Mouse (Mus musculus) CH12.LX (cell line): ENCODE results near the gene Cldn13.

Experiments
- CTCF ChIP-seq, 2 experiments: IDR thresholded peaks in 1 of 2; conservative IDR thresholded peaks in 1 of 2; 2 replicates each; pipeline ENCODE4 v1.5.1; 2011 to 2012; ENCODE audit warnings: low read depth in 2 of 2, low read length in 2 of 2, improper control_type of control experiment in 1 of 2, inconsistent platforms in 1 of 2, mild to moderate bottlenecking in 1 of 2, moderate library complexity in 1 of 2
- EP300 ChIP-seq: IDR thresholded peaks from 2 replicates; pipeline ENCODE4 v1.6.1; 2011; ENCODE audit warnings: low read length, improper control_type of control experiment
- GABPA ChIP-seq: IDR thresholded peaks from 2 replicates; pipeline ENCODE4 v1.6.1; 2012; ENCODE audit warnings: low read depth, low read length, improper control_type of control experiment, inconsistent platforms; ENCODE audit not compliant: insufficient replicate concordance
- KAT2A ChIP-seq: IDR thresholded peaks from 2 replicates; pipeline ENCODE4 v1.6.1; 2012; ENCODE audit warnings: low read length, improper control_type of control experiment, inconsistent platforms; ENCODE audit not compliant: insufficient replicate concordance
- MAX ChIP-seq: IDR thresholded peaks from 2 replicates; pipeline ENCODE4 v1.6.1; 2011; ENCODE audit warnings: low read length, improper control_type of control experiment
- POLR2A ChIP-seq: IDR thresholded peaks from 2 replicates; pipeline ENCODE4 v1.6.1; 2011; ENCODE audit warnings: low read depth, mild to moderate bottlenecking, improper control_type of control experiment, low read length
- POLR2AphosphoS2 ChIP-seq: IDR thresholded peaks from 2 replicates; pipeline ENCODE4 v1.6.1; 2011; ENCODE audit warnings: low read depth, low read length, improper control_type of control experiment
- SMC3 ChIP-seq: IDR thresholded peaks from 2 replicates; pipeline ENCODE4 v1.6.1; 2011; ENCODE audit warnings: low read depth, low read length, improper control_type of control experiment
- TBP ChIP-seq: conservative IDR thresholded peaks from 2 replicates; pipeline ENCODE4 v1.6.1; 2011; ENCODE audit warnings: low read depth, low read length, improper control_type of control experiment
- TCF12 ChIP-seq: IDR thresholded peaks from 2 replicates; pipeline ENCODE4 v1.6.1; 2014; ENCODE audit warnings: low read depth, mild to moderate bottlenecking, inconsistent platforms, low read length, improper control_type of control experiment
- USF1 ChIP-seq: IDR thresholded peaks from 2 replicates; pipeline ENCODE4 v1.6.1; 2014; ENCODE audit warnings: low read depth, mild to moderate bottlenecking, inconsistent platforms, low read length, improper control_type of control experiment
- ZC3H11A ChIP-seq: IDR thresholded peaks from 2 replicates; pipeline ENCODE4 v1.6.1; 2012; ENCODE audit warnings: low read depth, mild to moderate bottlenecking, inconsistent platforms, low read length, improper control_type of control experiment
- ZNF384 ChIP-seq: IDR thresholded peaks from 2 replicates; pipeline ENCODE4 v1.6.1; 2012; ENCODE audit warnings: low read depth, low read length, improper control_type of control experiment, inconsistent platforms

GRCm38 (mm10) chr5:134921106-134921505, 5.8 kb upstream of the Cldn13 start:
- TF ChIP-seq CTCF (conservative IDR thresholded peaks at IDR 0.05 in 1 of 2, IDR thresholded peaks at IDR 0.05 in 1 of 2; ENCODE audit: low read depth in 2 of 2, low read length in 2 of 2) (no peak), KAT2A (no peak), POLR2A (no peak), MAX (no peak), TBP (no peak), ZNF384 (no peak), EP300 (no peak), TCF12 (no peak), POLR2AphosphoS2 (no peak), USF1 (no peak), ZC3H11A (no peak), GABPA (no peak), SMC3 (no peak)
